Mouse (Mus musculus) cerebellum, adult 2 months (tissue): ENCODE data around the gene Fam19a5. TPM values are rescaled to one million over a fixed set of nuclear protein-coding genes. Genes with fewer than 3 reads are reported as not detected.

Experiments used
- DNase-seq, 2 experiments: peaks; one replicate each; pipeline ENCODE4 v3.0.0; 2021
- H3K27ac ChIP-seq: fragments of 200-500 bp; 2 replicates; pipeline ENCODE4 v1.5.1; 2012; ENCODE audit warnings: low read length, control low read depth, inconsistent platforms; ENCODE audit not compliant: insufficient read depth
- H3K27me3 ChIP-seq: fragments of 200-500 bp; 2 replicates; pipeline ENCODE4 v1.6.1; 2012; ENCODE audit warnings: inconsistent platforms, mild to moderate bottlenecking, low read length, moderate library complexity; ENCODE audit not compliant: control insufficient read depth, insufficient read depth
- H3K4me1 ChIP-seq: fragments of 200-500 bp; 2 replicates; pipeline ENCODE4 v1.6.1; 2011; ENCODE audit warnings: low read length; ENCODE audit not compliant: control insufficient read depth, insufficient read depth
- H3K4me3 ChIP-seq: fragments of 200-500 bp; replicated peaks from 2 replicates; pipeline ENCODE3; 2011; ENCODE audit warnings: mild to moderate bottlenecking, low read depth, low read length, control low read depth; ENCODE audit not compliant: insufficient read depth
- CTCF ChIP-seq: fragments of 200-500 bp; IDR thresholded peaks from 2 replicates; pipeline ENCODE4 v1.5.1; 2011; ENCODE audit warnings: low read depth, mild to moderate bottlenecking, control low read depth, low read length, moderate library complexity, borderline replicate concordance; ENCODE audit not compliant: insufficient read depth
- POLR2A ChIP-seq: fragments of 200-500 bp; IDR thresholded peaks from 2 replicates; pipeline ENCODE4 v1.6.1; 2011; ENCODE audit warnings: low read length, control low read depth, borderline replicate concordance; ENCODE audit not compliant: insufficient read depth
- WGBS: fragments of 180-500 bp; shearing (Covaris S2); methylation state at CpG from one replicate; pipeline ENCODE4 v1.1.7; 2018; 5-methylcytosine and 5-hydroxymethylcytosine counted together
- polyA plus RNA-seq: library from polyadenylated mRNA; depleted of rRNA; stranded (reverse); fragments of >200 nt; gene quantifications from 2 replicates; pipeline ENCODE4 v1.2.3, GENCODE M21; 2012

Fam19a5 gene
- polyA plus RNA-seq, 1 experiment = 101 TPM

GRCm38 (mm10) chr15:87656496-87657155, 112.5 kb downstream of the Fam19a5 start:
- 62% methylated on average over 20 of the region's 20 CpGs for WGBS
- TF ChIP-seq CTCF = no peak
- TF ChIP-seq POLR2A = no peak
- no peak overlapping the region for H3K27ac ChIP-seq

DNA sequence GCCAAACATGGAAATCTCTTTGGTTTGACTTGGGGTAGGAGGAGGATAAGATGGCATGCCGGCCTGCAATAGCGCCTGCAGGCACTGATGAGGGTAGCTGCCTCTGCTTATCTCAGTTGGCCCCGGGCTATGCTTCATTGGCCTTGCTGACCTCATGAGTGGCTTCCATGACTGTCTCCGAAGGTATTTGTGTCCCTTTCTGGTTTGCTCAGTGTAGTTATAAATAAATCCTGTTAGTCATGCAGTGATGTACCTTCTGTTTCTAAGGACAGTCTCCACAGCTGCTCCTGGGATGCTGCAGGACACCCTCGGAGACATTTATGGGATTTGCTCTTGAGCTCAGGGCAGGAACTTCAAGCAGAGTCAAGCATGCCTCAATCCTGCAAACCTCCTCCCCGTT, 115.6 kb downstream of the Fam19a5 start:
- Histone ChIP-seq H3K27ac (no peak overlapping the region), H3K4me1 (peaks cover 27% of the 10 kb centered on the region), H3K4me3 (no peak overlapping the region), H3K27me3 (no peaks in the 10 kb centered on the region)
- 52% methylated on average over 6 of the region's 6 CpGs for whole genome bisulfite sequencing
- no peak for TF ChIP-seq CTCF
- no peak for TF ChIP-seq POLR2A
- DNase-seq = no peak

More at GRCm38 (mm10) chr15:87656496-87657155, 112.5 kb downstream of the Fam19a5 start:
- no peaks in the 10 kb centered on the region for H3K27me3 ChIP-seq
- H3K4me3 ChIP-seq = no peak overlapping the region
- peaks cover 30% of the 10 kb centered on the region for H3K4me1 ChIP-seq
- DNase-seq = no peak

GRCm38 (mm10) chr15:87661954-87662353, 117.9 kb downstream of the Fam19a5 start:
- Histone ChIP-seq H3K4me3 (no peak overlapping the region), H3K4me1 (peaks cover 32% of the 10 kb centered on the region), H3K27ac (no peak overlapping the region), H3K27me3 (no peaks in the 10 kb centered on the region)
- TF ChIP-seq CTCF (no peak), POLR2A (no peak)
- 93% methylated on average over 7 of the region's 7 CpGs for WGBS
- no peak for DNase-seq

DNA sequence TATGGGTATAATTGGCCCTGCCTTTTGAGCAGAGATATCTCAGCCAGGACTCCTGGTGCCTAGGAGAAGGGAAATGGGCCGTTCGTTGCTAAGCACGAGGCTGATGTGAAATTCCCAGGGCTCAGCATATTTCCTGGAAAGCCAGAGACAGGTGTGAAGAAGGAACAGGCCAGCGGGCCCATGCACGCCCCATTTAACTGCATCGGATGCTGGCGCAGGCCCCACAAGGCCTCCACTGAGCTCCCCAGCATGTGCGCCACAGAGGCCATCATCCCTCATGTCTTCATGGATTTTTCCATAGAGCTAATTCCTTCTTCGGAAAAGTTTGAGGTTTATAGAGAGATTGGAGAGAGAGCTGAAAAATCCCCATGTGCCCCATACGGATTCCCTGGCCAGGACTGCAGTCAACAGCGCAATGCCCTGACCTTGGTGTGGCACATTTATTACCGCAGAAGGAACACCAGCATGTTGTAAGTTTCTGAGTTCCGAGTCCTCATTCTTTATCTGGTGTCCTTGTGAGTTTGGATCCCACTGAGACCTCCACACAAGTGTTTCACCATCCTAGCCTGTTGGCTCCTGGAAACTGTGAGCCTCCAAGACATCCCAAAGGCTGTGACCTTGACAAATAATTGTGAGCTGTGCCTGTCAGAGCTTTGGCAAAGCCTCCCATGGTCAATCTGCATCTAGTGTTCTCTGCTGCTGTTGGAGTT, 122.1 kb downstream of the Fam19a5 start:
- H3K4me1 ChIP-seq = peaks cover 22% of the 10 kb centered on the region
- TF ChIP-seq CTCF (no peak), POLR2A (no peak)
- DNase-seq = peak; percentile 65 to 77
- no peak overlapping the region for H3K4me3 ChIP-seq
- WGBS = 27% methylated on average over 13 of the region's 13 CpGs
- no peak overlapping the region for H3K27ac ChIP-seq
- no peaks in the 10 kb centered on the region for H3K27me3 ChIP-seq

DNA sequence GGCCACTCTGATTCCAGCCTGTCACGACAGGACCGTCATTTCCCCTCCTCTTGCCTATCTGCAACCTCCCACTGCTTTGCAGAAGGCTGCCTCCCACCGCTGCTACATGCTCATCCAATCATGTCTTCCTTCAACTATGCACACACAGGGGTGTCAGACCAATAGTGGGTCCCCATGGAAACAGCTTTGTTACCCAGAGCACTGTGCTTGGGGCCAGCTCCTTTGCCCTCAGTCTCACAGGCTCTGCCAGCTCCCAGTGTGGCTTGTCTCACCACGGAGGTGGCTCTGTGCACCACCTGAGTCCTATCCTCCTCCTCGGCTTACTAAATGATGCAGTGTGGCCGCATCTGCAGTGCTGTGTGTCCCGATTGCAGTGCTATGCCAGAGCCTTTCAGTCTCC, 123.3 kb downstream of the Fam19a5 start:
- H3K27me3 ChIP-seq = no peaks in the 10 kb centered on the region
- 87% methylated on average over 7 of the region's 7 CpGs for WGBS
- no peak for DNase-seq
- TF ChIP-seq POLR2A = no peak
- no peak overlapping the region for H3K27ac ChIP-seq
- peaks cover 29% of the 10 kb centered on the region for H3K4me1 ChIP-seq
- H3K4me3 ChIP-seq = no peak overlapping the region

GRCm38 (mm10) chr15:87668112-87668511, 124.0 kb downstream of the Fam19a5 start:
- no peak overlapping the region for H3K27ac ChIP-seq
- DNase-seq = peak in 1 of 2 experiments; percentile 27
- TF ChIP-seq CTCF (no peak), POLR2A (no peak)

GRCm38 (mm10) chr15:87671929-87672328, 127.8 kb downstream of the Fam19a5 start:
- Histone ChIP-seq H3K4me1 (peaks cover 26% of the 10 kb centered on the region), H3K4me3 (no peak overlapping the region), H3K27me3 (no peaks in the 10 kb centered on the region), H3K27ac (no peak overlapping the region)
- TF ChIP-seq POLR2A (no peak), CTCF (no peak)
- WGBS = 54% methylated on average over 9 of the region's 9 CpGs
- no peak for DNase-seq

More at GRCm38 (mm10) chr15:87668112-87668511, 124.0 kb downstream of the Fam19a5 start:
- 54% methylated on average over 5 of the region's 5 CpGs for WGBS
- no peaks in the 10 kb centered on the region for H3K27me3 ChIP-seq
- no peak overlapping the region for H3K4me3 ChIP-seq
- H3K4me1 ChIP-seq = peaks cover 31% of the 10 kb centered on the region

GRCm38 (mm10) chr15:87678711-87679110, 134.6 kb downstream of the Fam19a5 start:
- no peak for TF ChIP-seq CTCF
- TF ChIP-seq POLR2A = no peak
- no peaks in the 10 kb centered on the region for H3K27me3 ChIP-seq
- no peak overlapping the region for H3K4me3 ChIP-seq
- H3K4me1 ChIP-seq = peaks cover 27% of the 10 kb centered on the region
- H3K27ac ChIP-seq = no peak overlapping the region
- WGBS = 47% methylated on average over 6 of the region's 6 CpGs
- no peak for DNase-seq
